Mouse (Mus musculus): ENCODE measurements around the gene Ano4.

DNA sequence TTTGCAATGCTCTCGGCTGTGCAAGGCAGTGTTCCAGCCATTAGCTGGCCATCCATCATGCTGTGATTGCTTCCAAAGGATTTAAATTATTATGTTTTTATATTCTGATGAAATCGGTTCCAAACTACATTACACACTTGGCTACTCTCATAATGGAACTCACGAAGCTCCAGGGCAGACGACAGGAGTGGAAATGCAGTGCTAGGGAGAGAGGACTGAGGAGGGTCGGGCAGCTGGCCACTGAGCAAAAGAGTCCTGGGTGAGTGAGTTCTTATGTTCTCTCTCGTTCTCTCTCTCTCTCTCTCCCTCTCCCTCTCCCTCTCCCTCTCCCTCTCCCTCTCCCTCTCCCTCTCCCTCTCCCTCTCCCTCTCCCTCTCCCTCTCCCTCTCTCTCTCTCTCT is 357.6 kb downstream of the Ano4 start:
- no peak for TF ChIP-seq CTCF (conservative IDR thresholded peaks at IDR 0.05; ENCODE audit: low read length)
- TF ChIP-seq NANOG (IDR thresholded peaks at IDR 0.05; ENCODE audit: borderline replicate concordance, low read length) = no peak
